Mouse (Mus musculus) myocyte (in vitro differentiated cells): Measurements from ENCODE around the gene Nynrin. TPM values are rescaled to one million over a fixed set of nuclear protein-coding genes. Genes with fewer than 3 reads are reported as not detected.

Source experiments
- polyA plus RNA-seq: library from polyadenylated mRNA; unstranded; fragments of >200 nt; fragmentation: generic; extraction: Trizol; gene quantifications from one replicate; pipeline ENCODE4 v1.2.1, GENCODE M21; 2012; ENCODE audit warnings: missing spikeins

Gene Nynrin
- polyA plus RNA-seq, 1 experiment = 0.12 TPM

Other genes with a start within 250 kb of the Nynrin start
- not detected for gene Rec8, start 236.0 kb upstream of the Nynrin start, polyA plus RNA-seq
- gene Ipo4, start 218.1 kb upstream of the Nynrin start, polyA plus RNA-seq = 109 TPM
- 0.17 TPM for gene Gm49378, start 216.1 kb upstream of the Nynrin start, polyA plus RNA-seq
- 57.9 TPM for gene Tm9sf1, start 210.2 kb upstream of the Nynrin start, polyA plus RNA-seq
- 0.18 TPM for gene Tssk4, start 203.8 kb upstream of the Nynrin start, polyA plus RNA-seq
- 21.3 TPM for gene Mdp1, start 193.5 kb upstream of the Nynrin start, polyA plus RNA-seq
- gene Gmpr2, start 182.1 kb upstream of the Nynrin start, polyA plus RNA-seq = 11.9 TPM
- 361 TPM for gene Nedd8, start 181.9 kb upstream of the Nynrin start, polyA plus RNA-seq
- 12.0 TPM for gene Tinf2, start 172.2 kb upstream of the Nynrin start, polyA plus RNA-seq
- 0.06 TPM for gene Tgm1, start 140.1 kb upstream of the Nynrin start, polyA plus RNA-seq
- gene Rabggta, start 131.7 kb upstream of the Nynrin start, polyA plus RNA-seq = 18.4 TPM
- 76.3 TPM for gene Dhrs1, start 108.3 kb upstream of the Nynrin start, polyA plus RNA-seq
- 24.9 TPM for gene Nop9, start 108.3 kb upstream of the Nynrin start, polyA plus RNA-seq
- 0.17 TPM for gene Cideb, start 95.6 kb upstream of the Nynrin start, polyA plus RNA-seq
- 0.01 TPM for gene Ltb4r2, start 92.6 kb upstream of the Nynrin start, polyA plus RNA-seq
- 0.04 TPM for gene Ltb4r1, start 88.0 kb upstream of the Nynrin start, polyA plus RNA-seq
- gene Adcy4, start 69.9 kb upstream of the Nynrin start, polyA plus RNA-seq = 0.06 TPM
- gene Ripk3, start 65.1 kb upstream of the Nynrin start, polyA plus RNA-seq = 0.28 TPM
- gene Nfatc4, start 30.9 kb upstream of the Nynrin start, polyA plus RNA-seq = 2.8 TPM
- gene Cbln3, start 30.4 kb downstream of the Nynrin start, polyA plus RNA-seq = 0.28 TPM
- 10.0 TPM for gene Khnyn, start 30.9 kb downstream of the Nynrin start, polyA plus RNA-seq
- 2.4 TPM for gene Sdr39u1, start 46.3 kb downstream of the Nynrin start, polyA plus RNA-seq
- gene Cma1, start 90.7 kb downstream of the Nynrin start, polyA plus RNA-seq = 3.0 TPM
- 0.05 TPM for gene Cma2, start 97.0 kb downstream of the Nynrin start, polyA plus RNA-seq
- gene Mcpt1, start 164.0 kb downstream of the Nynrin start, polyA plus RNA-seq = 0.44 TPM
- not detected for gene Mcpt9, start 176.5 kb downstream of the Nynrin start, polyA plus RNA-seq
- not detected for gene Mcpt2, start 188.0 kb downstream of the Nynrin start, polyA plus RNA-seq
- gene Mcpt4, start 208.3 kb downstream of the Nynrin start, polyA plus RNA-seq = 0.14 TPM
- 10.7 TPM for gene Mcpt8, start 231.3 kb downstream of the Nynrin start, polyA plus RNA-seq
- 0.54 TPM for gene Ctsg, start 248.6 kb downstream of the Nynrin start, polyA plus RNA-seq